16 mouse cellular contexts compared by ENCODE assay signal in genomic region chr17:12938077-12938476, GRCm38 (mm10). TPM values are rescaled to one million over a fixed set of nuclear protein-coding genes. Genes with fewer than 3 reads are reported as not detected.
"Had no signal": no experiment of that assay in that cellular context is flagged by ENCODE, and none has a peak within 500 bp of the region (broad histone marks: within the 10 kb centered on the region; RNA-seq: fewer than 3 reads in every experiment).

No protein-coding gene starts in this region.

- H3K27ac ChIP-seq: kidney, postnatal 0 days; limb, embryonic 15.5 days; liver, embryonic 15.5 days; neural tube, embryonic 15.5 days had no signal

- H3K4me3 ChIP-seq: limb, embryonic 15.5 days; liver, embryonic 15.5 days; myocyte; neural tube, embryonic 15.5 days had no signal

- H3K27me3 ChIP-seq: limb, embryonic 15.5 days; liver, embryonic 15.5 days; neural tube, embryonic 15.5 days had no signal

- H3K4me2 ChIP-seq: limb, embryonic 15.5 days; liver, embryonic 15.5 days; lung, embryonic 14.5 days; neural tube, embryonic 15.5 days had no signal

- H3K9me3 ChIP-seq: limb, embryonic 15.5 days; liver, embryonic 15.5 days; neural tube, embryonic 15.5 days had no signal

- H3K36me3 ChIP-seq: liver, embryonic 15.5 days had no signal

- H3K9ac ChIP-seq: limb, embryonic 15.5 days; liver, embryonic 15.5 days; lung, embryonic 14.5 days; neural tube, embryonic 15.5 days had no signal

- DNase-seq: kidney, adult 11 months; kidney, adult 9 months; layer of hippocampus, adult 9-11 months; layer of hippocampus, postnatal 36 days; lung, embryonic 14.5 days; lung, postnatal 10 days; lung, postnatal 4 days; right cerebral cortex, adult 18-20 months; right cerebral cortex, postnatal 25 days; thymus, postnatal 36 days had no signal

RNA-seq across cellular contexts. Expression of gene Acat3, which starts 2.3 kb away (rescaled TPM):
- polyA plus RNA-seq: small intestine, adult 2 months had no signal
